Mouse (Mus musculus): ENCODE results near the gene Smarcc2. TPM values are rescaled to one million over a fixed set of nuclear protein-coding genes. Genes with fewer than 3 reads are reported as not detected.

Smarcc2 gene
- total and polyA plus RNA-seq, 3 experiments = 49.1 to 77.6 (median 75.5) TPM

- intact Hi-C loops (cut with DNase I) = no loop called here
- H3K27ac ChIP-seq = no peak overlapping the region
- WGBS = 72% methylated on average over 9 of the region's 9 CpGs
These were observed 49.2 kb downstream of the Smarcc2 start for GRCm38 (mm10) chr10:128508260-128508659.

GRCm38 (mm10) chr10:128509203-128509602 lies 50.2 kb downstream of the Smarcc2 start:
- intact Hi-C loops (cut with DNase I) = no loop called here
- DNase-seq = no peak
- WGBS = 81% methylated on average over 9 of the region's 9 CpGs
- Histone ChIP-seq H3K4me1 (ENCODE audit: control insufficient read depth, insufficient read depth, low read length) (peaks cover 3% of the 10 kb centered on the region; the same call in 1 of the 2 replicates), H3K27me3 (ENCODE audit: control insufficient read depth, insufficient read depth, low read length) (no peaks in the 10 kb centered on the region), H3K79me2 (replicated peaks; ENCODE audit: control insufficient read depth, insufficient read depth, low read length) (no peaks in the 10 kb centered on the region), H3K4me3 (no peak overlapping the region), H3K36me3 (ENCODE audit: control insufficient read depth, insufficient read depth, low read length) (no peaks in the 10 kb centered on the region), H3K27ac (no peak overlapping the region), H3K9ac (ENCODE audit: low read depth, low read length) (no peak overlapping the region)
- TF ChIP-seq EP300 (IDR thresholded peaks at IDR 0.05; ENCODE audit: insufficient read depth, low read depth, low read length) (no peak), POLR2A (IDR thresholded peaks at IDR 0.05; ENCODE audit: insufficient read depth, low read depth, low read length) (no peak), CTCF (IDR thresholded peaks at IDR 0.05) (no peak)

More at GRCm38 (mm10) chr10:128508260-128508659, 49.2 kb downstream of the Smarcc2 start:
- Histone ChIP-seq H3K4me3 (no peak overlapping the region), H3K4me1 (ENCODE audit: control insufficient read depth, insufficient read depth, low read length) (peaks cover 3% of the 10 kb centered on the region; the same call in 1 of the 2 replicates), H3K27me3 (ENCODE audit: control insufficient read depth, insufficient read depth, low read length) (no peaks in the 10 kb centered on the region), H3K9ac (ENCODE audit: low read depth, low read length) (no peak overlapping the region), H3K36me3 (ENCODE audit: control insufficient read depth, insufficient read depth, low read length) (no peaks in the 10 kb centered on the region), H3K79me2 (replicated peaks; ENCODE audit: control insufficient read depth, insufficient read depth, low read length) (no peaks in the 10 kb centered on the region; the same call in 1 of the 2 replicates)
- no peak for TF ChIP-seq CTCF (IDR thresholded peaks at IDR 0.05)
- no peak for DNase-seq

- H3K79me2 ChIP-seq (replicated peaks; ENCODE audit: control insufficient read depth, insufficient read depth, low read length) = no peaks in the 10 kb centered on the region
- H3K4me1 ChIP-seq (ENCODE audit: control insufficient read depth, insufficient read depth, low read length) = no peaks in the 10 kb centered on the region
- H3K4me3 ChIP-seq = no peak overlapping the region
- intact Hi-C loops (cut with DNase I) = no loop called here
- H3K36me3 ChIP-seq (ENCODE audit: control insufficient read depth, insufficient read depth, low read length) = no peaks in the 10 kb centered on the region
- DNase-seq = no peak
- WGBS = 81% methylated on average over 4 of the region's 4 CpGs
- no peaks in the 10 kb centered on the region for H3K27me3 ChIP-seq (ENCODE audit: control insufficient read depth, insufficient read depth, low read length)
- no peak for TF ChIP-seq POLR2A (IDR thresholded peaks at IDR 0.05; ENCODE audit: insufficient read depth, low read depth, low read length)
- TF ChIP-seq EP300 (IDR thresholded peaks at IDR 0.05; ENCODE audit: insufficient read depth, low read depth, low read length) = no peak
- no peak for TF ChIP-seq CTCF (IDR thresholded peaks at IDR 0.05)
- no peak overlapping the region for H3K27ac ChIP-seq
- H3K9ac ChIP-seq (ENCODE audit: low read depth, low read length) = no peak overlapping the region
These were observed 50.8 kb downstream of the Smarcc2 start for GRCm38 (mm10) chr10:128509831-128510230.

- H3K4me3 ChIP-seq = no peak overlapping the region
- TF ChIP-seq EP300 (IDR thresholded peaks at IDR 0.05; ENCODE audit: insufficient read depth, low read depth, low read length) (no peak), POLR2A (IDR thresholded peaks at IDR 0.05; ENCODE audit: insufficient read depth, low read depth, low read length) (no peak), CTCF (IDR thresholded peaks at IDR 0.05) (no peak)
- WGBS = 84% methylated on average over 11 of the region's 11 CpGs
- H3K9ac ChIP-seq (ENCODE audit: low read depth, low read length) = no peak overlapping the region
- H3K79me2 ChIP-seq (replicated peaks; ENCODE audit: control insufficient read depth, insufficient read depth, low read length) = no peaks in the 10 kb centered on the region
- no peak overlapping the region for H3K27ac ChIP-seq
- no peak for DNase-seq
- H3K4me1 ChIP-seq (ENCODE audit: control insufficient read depth, insufficient read depth, low read length) = no peaks in the 10 kb centered on the region
- H3K36me3 ChIP-seq (ENCODE audit: control insufficient read depth, insufficient read depth, low read length) = no peaks in the 10 kb centered on the region
- intact Hi-C loops (cut with DNase I) = no loop called here
- no peaks in the 10 kb centered on the region for H3K27me3 ChIP-seq (ENCODE audit: control insufficient read depth, insufficient read depth, low read length)
These were observed 51.3 kb downstream of the Smarcc2 start for GRCm38 (mm10) chr10:128510301-128510700.

GRCm38 (mm10) chr10:128511189-128511588 lies 52.1 kb downstream of the Smarcc2 start:
- intact Hi-C loops (cut with DNase I) = no loop called here
- WGBS = 94% methylated on average over 9 of the region's 9 CpGs

GRCm38 (mm10) chr10:128511761-128512160 lies 52.7 kb downstream of the Smarcc2 start:
- TF ChIP-seq CTCF (IDR thresholded peaks at IDR 0.05) = no peak
- TF ChIP-seq POLR2A (IDR thresholded peaks at IDR 0.05; ENCODE audit: insufficient read depth, low read depth, low read length) = no peak
- TF ChIP-seq EP300 (IDR thresholded peaks at IDR 0.05; ENCODE audit: insufficient read depth, low read depth, low read length) = no peak
- WGBS = 90% methylated on average over 12 of the region's 12 CpGs
- DNase-seq = no peak
- H3K9ac ChIP-seq (ENCODE audit: low read depth, low read length) = no peak overlapping the region
- H3K4me1 ChIP-seq (ENCODE audit: control insufficient read depth, insufficient read depth, low read length) = no peaks in the 10 kb centered on the region
- H3K79me2 ChIP-seq (replicated peaks; ENCODE audit: control insufficient read depth, insufficient read depth, low read length) = no peaks in the 10 kb centered on the region
- no peaks in the 10 kb centered on the region for H3K27me3 ChIP-seq (ENCODE audit: control insufficient read depth, insufficient read depth, low read length)
- no peaks in the 10 kb centered on the region for H3K36me3 ChIP-seq (ENCODE audit: control insufficient read depth, insufficient read depth, low read length)
- H3K27ac ChIP-seq = no peak overlapping the region
- intact Hi-C loops (cut with DNase I) = no loop called here
- no peak overlapping the region for H3K4me3 ChIP-seq

More at GRCm38 (mm10) chr10:128511189-128511588, 52.1 kb downstream of the Smarcc2 start:
- Histone ChIP-seq H3K27ac (no peak overlapping the region), H3K9ac (ENCODE audit: low read depth, low read length) (no peak overlapping the region), H3K79me2 (replicated peaks; ENCODE audit: control insufficient read depth, insufficient read depth, low read length) (no peaks in the 10 kb centered on the region), H3K36me3 (ENCODE audit: control insufficient read depth, insufficient read depth, low read length) (no peaks in the 10 kb centered on the region), H3K4me1 (ENCODE audit: control insufficient read depth, insufficient read depth, low read length) (no peaks in the 10 kb centered on the region), H3K27me3 (ENCODE audit: control insufficient read depth, insufficient read depth, low read length) (no peaks in the 10 kb centered on the region), H3K4me3 (no peak overlapping the region)
- no peak for DNase-seq
- TF ChIP-seq EP300 (IDR thresholded peaks at IDR 0.05; ENCODE audit: insufficient read depth, low read depth, low read length) (no peak), POLR2A (IDR thresholded peaks at IDR 0.05; ENCODE audit: insufficient read depth, low read depth, low read length) (no peak), CTCF (IDR thresholded peaks at IDR 0.05) (no peak)
